Mouse (Mus musculus): ENCODE measurements around the gene Tcf15. TPM values are rescaled to one million over a fixed set of nuclear protein-coding genes. Genes with fewer than 3 reads are reported as not detected.

The Tcf15 gene
- polyA plus RNA-seq, 1 experiment from 2014 or later, result 1.7 TPM

DNA sequence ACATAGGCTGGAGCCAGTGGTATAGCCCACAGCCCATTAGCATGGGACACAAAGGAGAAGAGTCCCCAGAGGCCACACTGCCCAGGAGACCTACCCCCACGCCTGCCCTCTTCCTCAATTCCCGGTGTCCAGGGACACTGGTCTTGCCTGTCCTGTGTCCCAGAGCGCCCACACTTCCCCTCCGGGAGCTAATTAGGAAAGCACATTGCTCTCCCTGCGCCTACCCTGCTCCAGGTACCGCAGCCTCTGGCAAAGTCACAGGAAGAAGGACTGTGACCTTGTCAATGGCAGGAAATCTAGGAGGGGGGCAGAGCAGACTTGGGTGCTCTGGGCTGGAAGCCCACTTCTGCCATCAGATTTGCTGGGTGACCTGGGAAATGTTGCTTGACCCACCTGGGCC lies 7.0 kb downstream of the Tcf15 start:
- 64% methylated on average over 6 of the region's 6 CpGs for WGBS
- H3K4me3 ChIP-seq, result no peak overlapping the region
- ATAC-seq (ENCODE audit: low FRiP score, low read depth), result no peak
- no peak overlapping the region for H3K4me2 ChIP-seq
- no peaks in the 10 kb centered on the region for H3K36me3 ChIP-seq
- H3K9me3 ChIP-seq, result no peaks in the 10 kb centered on the region
- H3K4me1 ChIP-seq (replicated peaks), result no peaks in the 10 kb centered on the region
- H3K27ac ChIP-seq (replicated peaks), result no peak overlapping the region
- H3K9ac ChIP-seq, result no peak overlapping the region
- H3K27me3 ChIP-seq, result no peaks in the 10 kb centered on the region

GRCm38 (mm10) chr2:152153361-152153760 lies 10.0 kb downstream of the Tcf15 start:
- Histone ChIP-seq H3K4me1 (replicated peaks) (no peaks in the 10 kb centered on the region), H3K4me3 (no peak overlapping the region), H3K9ac (no peak overlapping the region), H3K9me3 (no peaks in the 10 kb centered on the region), H3K27me3 (no peaks in the 10 kb centered on the region), H3K36me3 (no peaks in the 10 kb centered on the region), H3K27ac (replicated peaks) (no peak overlapping the region), H3K4me2 (no peak overlapping the region)
- ATAC-seq (ENCODE audit: low FRiP score, low read depth), result no peak
- WGBS, result 28% methylated on average over 3 of the region's 3 CpGs

DNA sequence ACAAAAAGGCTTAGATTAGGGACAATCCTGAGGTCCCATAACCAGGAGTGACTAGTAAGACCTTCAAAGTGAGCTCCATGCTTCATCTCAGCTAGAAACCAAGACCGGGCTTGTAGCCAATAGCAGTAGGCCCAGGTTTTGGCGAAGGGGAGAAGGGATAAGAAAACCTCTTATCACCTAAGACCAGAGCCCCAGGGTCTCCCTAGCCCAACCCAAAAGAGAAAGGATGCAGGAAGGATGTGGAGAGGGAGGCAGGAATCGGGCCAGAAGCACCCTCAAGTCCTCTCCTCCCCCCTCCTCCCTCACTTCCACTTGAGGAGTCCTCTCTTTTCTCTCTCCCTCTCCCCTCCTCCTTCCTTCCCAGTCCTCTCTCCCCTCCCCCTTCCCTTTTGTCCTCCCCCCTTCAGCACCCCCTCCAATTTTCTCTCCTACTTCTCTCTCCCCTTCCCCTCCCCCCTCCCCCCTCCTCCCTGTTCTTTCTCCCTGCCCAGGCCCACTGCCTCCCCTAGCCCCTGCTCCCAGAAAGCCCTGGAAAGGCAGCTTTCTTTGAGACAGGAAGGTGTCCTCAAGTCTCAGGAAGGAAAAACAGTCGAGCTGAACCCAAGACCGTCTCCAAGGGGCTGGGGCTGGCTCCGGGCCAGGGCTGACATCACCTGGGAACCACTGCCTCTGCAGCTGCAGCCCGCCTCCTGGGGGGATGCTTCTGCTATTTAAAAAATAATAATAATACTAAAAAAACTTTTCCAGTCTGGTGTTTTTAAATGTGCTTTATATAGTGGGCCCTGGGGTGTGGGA lies 12.2 kb downstream of the Tcf15 start:
- no peaks in the 10 kb centered on the region for H3K36me3 ChIP-seq
- H3K27me3 ChIP-seq, result no peaks in the 10 kb centered on the region
- H3K4me2 ChIP-seq, result no peak overlapping the region
- 44% methylated on average over 7 of the region's 7 CpGs for WGBS
- H3K4me3 ChIP-seq, result no peak overlapping the region
- no peaks in the 10 kb centered on the region for H3K9me3 ChIP-seq
- H3K4me1 ChIP-seq (replicated peaks), result no peaks in the 10 kb centered on the region
- no peak for ATAC-seq (ENCODE audit: low FRiP score, low read depth)
- H3K27ac ChIP-seq (replicated peaks), result no peak overlapping the region
- H3K9ac ChIP-seq, result no peak overlapping the region

DNA sequence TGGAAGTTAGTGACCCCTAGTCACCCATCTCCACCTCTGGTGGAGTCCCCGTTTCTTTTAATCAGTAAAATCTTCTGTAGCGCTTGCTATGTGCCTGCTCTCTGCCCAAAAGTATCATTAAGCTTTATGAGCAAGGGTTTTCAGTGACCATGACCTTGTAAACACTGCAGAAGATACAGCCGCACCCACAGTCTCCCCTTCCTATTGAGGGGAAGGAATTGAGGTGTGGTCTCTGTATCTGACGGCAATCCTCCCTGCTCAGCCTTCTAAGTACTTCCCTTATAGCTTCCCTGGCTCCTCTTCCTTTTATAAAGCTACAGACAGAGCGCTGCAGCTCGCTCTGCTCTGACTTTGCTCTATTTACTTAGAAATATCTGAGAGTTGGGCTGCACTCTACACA lies 13.1 kb downstream of the Tcf15 start:
- H3K9me3 ChIP-seq, result no peaks in the 10 kb centered on the region
- no peak overlapping the region for H3K4me3 ChIP-seq
- no peaks in the 10 kb centered on the region for H3K4me1 ChIP-seq (replicated peaks)
- no peak overlapping the region for H3K4me2 ChIP-seq
- no peaks in the 10 kb centered on the region for H3K27me3 ChIP-seq
- H3K9ac ChIP-seq, result no peak overlapping the region
- H3K27ac ChIP-seq (replicated peaks), result no peak overlapping the region
- ATAC-seq (ENCODE audit: low FRiP score, low read depth), result no peak
- 86% methylated on average over 6 of the region's 6 CpGs for WGBS
- H3K36me3 ChIP-seq, result no peaks in the 10 kb centered on the region

- Histone ChIP-seq H3K4me1 (replicated peaks) (no peaks in the 10 kb centered on the region), H3K9ac (no peak overlapping the region), H3K4me2 (no peak overlapping the region), H3K27me3 (no peaks in the 10 kb centered on the region), H3K36me3 (no peaks in the 10 kb centered on the region), H3K27ac (replicated peaks) (no peak overlapping the region), H3K4me3 (no peak overlapping the region), H3K9me3 (no peaks in the 10 kb centered on the region)
- WGBS, result 97% methylated on average over 1 of the region's 1 CpGs
- ATAC-seq (ENCODE audit: low FRiP score, low read depth), result no peak
Measured at GRCm38 (mm10) chr2:152159487-152159886, 16.1 kb downstream of the Tcf15 start.

- H3K27ac ChIP-seq (replicated peaks), result no peak overlapping the region
- H3K9ac ChIP-seq, result no peak overlapping the region
- WGBS, result 88% methylated on average over 6 of the region's 6 CpGs
- no peak overlapping the region for H3K4me3 ChIP-seq
- no peak for ATAC-seq (ENCODE audit: low FRiP score, low read depth)
- H3K4me1 ChIP-seq (replicated peaks), result peaks cover 5% of the 10 kb centered on the region
- H3K9me3 ChIP-seq, result no peaks in the 10 kb centered on the region; the same call in 1 of the 2 replicates
- no peaks in the 10 kb centered on the region for H3K27me3 ChIP-seq
- no peaks in the 10 kb centered on the region for H3K36me3 ChIP-seq
- H3K4me2 ChIP-seq, result no peak overlapping the region
Measured at GRCm38 (mm10) chr2:152166257-152166656, 22.9 kb downstream of the Tcf15 start.

DNA sequence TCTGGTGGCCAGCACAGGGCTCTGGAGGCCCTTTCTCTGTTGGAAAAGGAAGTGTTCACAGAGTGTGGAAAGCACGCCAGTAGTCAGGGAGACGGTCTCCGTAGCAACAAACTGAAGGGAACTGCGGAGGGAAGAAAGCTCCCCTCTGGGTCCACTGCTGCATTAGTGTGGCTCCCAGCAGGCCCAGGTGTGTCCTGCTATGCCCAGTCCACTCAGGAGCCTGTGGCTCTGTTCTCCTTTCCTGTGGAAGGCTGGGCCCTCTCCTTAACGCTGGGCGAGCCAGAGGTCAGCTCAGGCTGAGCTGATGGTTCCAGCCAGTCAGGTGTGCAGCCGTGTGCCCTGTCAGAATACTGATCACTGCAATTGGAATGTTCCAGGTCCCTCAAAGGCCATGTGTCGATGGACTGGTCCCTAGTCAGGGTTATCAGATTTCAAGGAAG lies 24.5 kb downstream of the Tcf15 start:
- peak; percentile 88; the same call in 1 of the 2 replicates for ATAC-seq (ENCODE audit: low FRiP score, low read depth)
- peaks cover 5% of the 10 kb centered on the region for H3K4me1 ChIP-seq (replicated peaks)
- 21% methylated on average over 8 of the region's 8 CpGs for WGBS
- H3K27me3 ChIP-seq, result no peaks in the 10 kb centered on the region
- H3K27ac ChIP-seq (replicated peaks), result peak overlapping the region; percentile 30; the same call in 1 of the 2 replicates
- no peaks in the 10 kb centered on the region for H3K36me3 ChIP-seq
- H3K4me2 ChIP-seq, result no peak overlapping the region
- no peak overlapping the region for H3K9ac ChIP-seq
- no peak overlapping the region for H3K4me3 ChIP-seq
- H3K9me3 ChIP-seq, result no peaks in the 10 kb centered on the region; the same call in 1 of the 2 replicates

DNA sequence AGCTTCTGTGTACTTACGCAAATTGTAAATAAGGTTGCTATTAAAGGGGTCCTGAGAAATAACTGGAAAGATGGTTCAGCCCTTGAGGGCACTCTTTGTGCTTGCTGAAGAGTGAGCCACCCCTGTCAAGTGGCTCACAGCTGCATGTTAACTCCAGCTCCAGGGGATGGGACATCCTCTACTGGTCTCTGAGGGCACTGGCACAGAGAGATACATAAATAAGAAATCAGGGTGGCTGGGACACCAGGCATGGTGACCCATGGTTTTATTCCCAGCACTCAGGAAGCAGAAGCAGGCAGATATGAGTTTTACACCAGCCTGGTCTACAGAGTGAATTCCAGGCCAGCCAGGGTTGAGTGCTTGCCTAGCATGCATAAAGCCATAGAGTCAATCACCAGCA lies 26.0 kb downstream of the Tcf15 start:
- WGBS, result 97% methylated on average over 1 of the region's 1 CpGs

GRCm38 (mm10) chr2:152174861-152175260 lies 31.5 kb downstream of the Tcf15 start:
- WGBS, result 93% methylated on average over 3 of the region's 3 CpGs

More for the DNA sequence above, 26.0 kb downstream of the Tcf15 start:
- ATAC-seq (ENCODE audit: low FRiP score, low read depth), result no peak
- Histone ChIP-seq H3K9ac (no peak overlapping the region), H3K9me3 (no peaks in the 10 kb centered on the region; the same call in 1 of the 2 replicates), H3K27me3 (no peaks in the 10 kb centered on the region), H3K27ac (replicated peaks) (no peak overlapping the region), H3K4me3 (no peak overlapping the region), H3K36me3 (no peaks in the 10 kb centered on the region), H3K4me2 (no peak overlapping the region), H3K4me1 (replicated peaks) (peaks cover 5% of the 10 kb centered on the region)

GRCm38 (mm10) chr2:152176659-152177058 lies 33.3 kb downstream of the Tcf15 start:
- Histone ChIP-seq H3K27me3 (no peaks in the 10 kb centered on the region), H3K36me3 (no peaks in the 10 kb centered on the region), H3K9me3 (no peaks in the 10 kb centered on the region), H3K4me2 (no peak overlapping the region), H3K9ac (no peak overlapping the region), H3K4me3 (no peak overlapping the region), H3K4me1 (replicated peaks) (peaks cover 8% of the 10 kb centered on the region; the same call in 1 of the 2 replicates), H3K27ac (replicated peaks) (no peak overlapping the region)
- 0 out of 2 replicates have a peak, but pooled peaks have one; percentile 10 for ATAC-seq (ENCODE audit: low FRiP score, low read depth)
- WGBS, result 72% methylated on average over 6 of the region's 6 CpGs

More at GRCm38 (mm10) chr2:152174861-152175260, 31.5 kb downstream of the Tcf15 start:
- Histone ChIP-seq H3K4me3 (no peak overlapping the region), H3K27me3 (no peaks in the 10 kb centered on the region), H3K9ac (no peak overlapping the region), H3K4me1 (replicated peaks) (peaks cover 8% of the 10 kb centered on the region; the same call in 1 of the 2 replicates), H3K36me3 (no peaks in the 10 kb centered on the region), H3K27ac (replicated peaks) (no peak overlapping the region), H3K9me3 (no peaks in the 10 kb centered on the region), H3K4me2 (no peak overlapping the region)
- no peak for ATAC-seq (ENCODE audit: low FRiP score, low read depth)

GRCm38 (mm10) chr2:152177162-152177805 lies 33.9 kb downstream of the Tcf15 start:
- 9% methylated on average over 23 of the region's 24 CpGs for WGBS
- H3K4me2 ChIP-seq, result peak overlapping the region; percentile 31
- no peaks in the 10 kb centered on the region for H3K36me3 ChIP-seq
- H3K4me3 ChIP-seq, result no peak overlapping the region
- peaks cover 8% of the 10 kb centered on the region; the same call in 1 of the 2 replicates for H3K4me1 ChIP-seq (replicated peaks)
- peak; percentile 24; the same call in 1 of the 2 replicates for ATAC-seq (ENCODE audit: low FRiP score, low read depth)
- H3K27me3 ChIP-seq, result no peaks in the 10 kb centered on the region
- no peak overlapping the region for H3K27ac ChIP-seq (replicated peaks)
- H3K9me3 ChIP-seq, result no peaks in the 10 kb centered on the region
- no peak overlapping the region for H3K9ac ChIP-seq

GRCm38 (mm10) chr2:152177806-152178170 lies 34.4 kb downstream of the Tcf15 start:
- no peak for ATAC-seq (ENCODE audit: low FRiP score, low read depth)
- H3K4me3 ChIP-seq, result no peak overlapping the region
- 76% methylated on average over 6 of the region's 6 CpGs for WGBS
- H3K4me1 ChIP-seq (replicated peaks), result peaks cover 8% of the 10 kb centered on the region; the same call in 1 of the 2 replicates
- no peaks in the 10 kb centered on the region for H3K9me3 ChIP-seq
- no peaks in the 10 kb centered on the region for H3K36me3 ChIP-seq
- H3K4me2 ChIP-seq, result no peak overlapping the region
- no peak overlapping the region for H3K9ac ChIP-seq
- no peaks in the 10 kb centered on the region for H3K27me3 ChIP-seq
- no peak overlapping the region for H3K27ac ChIP-seq (replicated peaks)
